Mouse (Mus musculus) olfactory bulb, adult 2 months (tissue): ENCODE data around the gene Thsd7a.

Experiments used
- CTCF ChIP-seq: fragments of 200-500 bp; IDR thresholded peaks from 2 replicates; pipeline ENCODE4 v1.5.1; 2012; ENCODE audit warnings: low read depth, mild to moderate bottlenecking, low read length, moderate library complexity; ENCODE audit not compliant: insufficient read depth
- POLR2A ChIP-seq: fragments of 200-500 bp; IDR thresholded peaks from 2 replicates; pipeline ENCODE4 v1.6.1; 2012; ENCODE audit warnings: mild to moderate bottlenecking, low read depth, low read length, moderate library complexity; ENCODE audit not compliant: insufficient read depth

GRCm38 (mm10) chr6:12499866-12500265 is 249.3 kb downstream of the Thsd7a start:
- TF ChIP-seq CTCF (no peak), POLR2A (no peak)
